Mouse (Mus musculus) stomach, embryonic 15.5 days (tissue): Measurements from ENCODE around the gene Gm28041. TPM values are rescaled to one million over a fixed set of nuclear protein-coding genes. Genes with fewer than 3 reads are reported as not detected.
"Not testable (repeated sequence)": the region's sequence is repeated elsewhere in the genome, so short reads cannot be mapped to it uniquely, and the experiment has no call there.

Experiments used
- ATAC-seq: fragments of 200-750 bp; cut with Nextera tagmentation; 2 replicates; pipeline ENCODE4 v1.8.0; 2017; ENCODE audit warnings: low read depth, moderate number of reproducible peaks, moderate TSS enrichment; ENCODE audit not compliant: insufficient read depth, low FRiP score
- H3K27ac ChIP-seq: fragments of 300-500 bp; sonication (generic); 2 replicates; pipeline ENCODE4 v1.5.1; 2015; ENCODE audit warnings: mild to moderate bottlenecking, inconsistent platforms
- H3K27me3 ChIP-seq: fragments of 300-500 bp; sonication (generic); replicated peaks from 2 replicates; pipeline ENCODE4 v1.6.1; 2015; ENCODE audit warnings: inconsistent platforms
- H3K36me3 ChIP-seq: fragments of 300-500 bp; sonication (generic); 2 replicates; pipeline ENCODE4 v1.6.1; 2015; ENCODE audit warnings: inconsistent platforms
- H3K4me1 ChIP-seq: fragments of 300-500 bp; sonication (generic); 2 replicates; pipeline ENCODE4 v1.6.1; 2015; ENCODE audit warnings: inconsistent platforms
- H3K4me2 ChIP-seq: fragments of 300-500 bp; sonication (generic); 2 replicates; pipeline ENCODE4 v1.6.1; 2015; ENCODE audit warnings: mild to moderate bottlenecking, inconsistent platforms
- H3K4me3 ChIP-seq: fragments of 300-500 bp; sonication (generic); replicated peaks from 2 replicates; pipeline ENCODE4 v1.5.1; 2015; ENCODE audit warnings: inconsistent platforms
- H3K9ac ChIP-seq: fragments of 300-500 bp; sonication (generic); 2 replicates; pipeline ENCODE4 v1.6.1; 2015; ENCODE audit warnings: inconsistent platforms
- H3K9me3 ChIP-seq: fragments of 300-500 bp; sonication (generic); 2 replicates; pipeline ENCODE4 v1.6.1; 2016; ENCODE audit warnings: inconsistent platforms
- WGBS: fragments of 180-500 bp; shearing (Covaris S2); methylation state at CpG from one replicate; pipeline ENCODE4 v1.1.7; 2015; 5-methylcytosine and 5-hydroxymethylcytosine counted together
- polyA plus RNA-seq: library from polyadenylated mRNA; unstranded; fragments of >200 nt; fragmentation: Nextera tagmentation; extraction: Ambion mirVana; gene quantifications from 2 replicates; pipeline ENCODE4 v1.2.1, GENCODE M21; 2015

Gene Gm28041
- polyA plus RNA-seq, result 0.21 and 0.44 TPM in 2 replicates

DNA sequence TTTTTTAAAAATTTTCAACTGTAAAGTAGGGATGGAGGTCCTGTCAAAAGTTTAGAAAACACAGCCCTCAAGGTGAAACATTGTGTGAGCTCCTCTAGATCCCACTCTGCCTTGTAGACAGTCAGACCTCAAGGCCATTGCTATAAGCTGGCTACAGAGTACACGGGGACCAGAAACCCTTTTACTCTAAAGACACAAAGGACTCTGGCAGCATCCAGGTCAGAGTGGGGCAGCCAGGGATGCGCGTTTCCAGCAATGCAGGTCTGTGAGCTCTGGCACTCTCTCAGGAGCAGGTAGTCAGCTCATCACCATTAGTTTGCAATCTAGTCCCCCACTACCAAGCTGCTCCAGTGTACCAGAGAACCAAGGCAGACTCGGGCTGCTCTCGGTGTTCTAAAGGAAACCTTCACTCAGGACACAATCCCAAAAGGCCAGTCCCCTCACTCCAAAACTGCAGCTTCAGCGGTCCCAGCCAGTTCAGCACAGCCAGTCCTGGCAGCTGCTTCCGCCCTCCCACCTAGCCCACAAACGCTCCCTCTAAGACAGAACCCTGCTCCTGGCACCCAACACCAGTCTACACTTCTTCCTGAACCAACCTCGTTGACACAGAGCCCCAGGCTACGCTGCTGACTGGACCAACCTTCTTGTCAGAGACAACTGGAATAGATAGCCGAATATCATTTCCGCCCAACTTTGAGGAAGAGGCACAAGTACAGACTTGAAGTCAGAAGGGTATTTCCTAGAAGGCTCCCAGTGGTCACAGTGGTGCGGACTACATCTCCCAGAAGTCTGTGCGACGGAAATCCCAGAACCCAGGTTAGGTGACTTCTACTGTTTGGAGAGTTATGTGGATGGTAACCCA is at the start of gene Gm28041, which contains the start of gene Zfp456:
TSS of gene Gm28041 (minus strand) at position 684 of the 862 bp plus-strand sequence.
TSS of gene Zfp456 (minus strand) at position 761 of the 862 bp plus-strand sequence.
- Histone ChIP-seq H3K4me3 (peak within 1 kb of the TSS; percentile 54), H3K4me2 (peak within 1 kb of the TSS; percentile 58)
- H3K9ac ChIP-seq, H3K4me1 ChIP-seq, H3K9me3 ChIP-seq, H3K27ac ChIP-seq, H3K27me3 ChIP-seq, H3K36me3 ChIP-seq: not testable (repeated sequence)
- ATAC-seq, result peak; percentile 92
- 12% methylated on average over 13 of the region's 15 CpGs for WGBS

DNA sequence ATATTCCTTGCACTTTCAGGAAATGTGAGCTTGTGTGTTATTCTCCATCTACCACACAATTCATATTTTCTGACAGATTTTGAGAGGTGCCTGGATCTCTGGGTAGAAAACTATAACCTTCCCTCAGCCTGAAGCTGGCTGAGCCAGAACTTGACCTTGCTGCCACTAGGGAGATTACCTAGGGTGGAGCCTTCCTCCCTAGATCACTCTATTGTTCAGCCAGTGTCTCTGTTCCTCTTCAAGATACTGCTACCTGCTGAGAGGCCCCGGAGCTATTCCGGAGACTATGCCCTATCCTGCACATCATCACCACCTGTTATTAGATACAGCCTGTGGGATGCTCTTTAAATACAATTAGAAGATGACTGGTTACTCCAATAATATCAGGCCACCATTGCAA is 47.0 kb upstream of the Gm28041 start:
- H3K27me3 ChIP-seq, H3K4me3 ChIP-seq, H3K4me1 ChIP-seq, H3K9ac ChIP-seq, H3K9me3 ChIP-seq, H3K27ac ChIP-seq, H3K4me2 ChIP-seq, ATAC-seq, H3K36me3 ChIP-seq: not testable (repeated sequence)
- 74% methylated on average over 2 of the region's 2 CpGs for WGBS

DNA sequence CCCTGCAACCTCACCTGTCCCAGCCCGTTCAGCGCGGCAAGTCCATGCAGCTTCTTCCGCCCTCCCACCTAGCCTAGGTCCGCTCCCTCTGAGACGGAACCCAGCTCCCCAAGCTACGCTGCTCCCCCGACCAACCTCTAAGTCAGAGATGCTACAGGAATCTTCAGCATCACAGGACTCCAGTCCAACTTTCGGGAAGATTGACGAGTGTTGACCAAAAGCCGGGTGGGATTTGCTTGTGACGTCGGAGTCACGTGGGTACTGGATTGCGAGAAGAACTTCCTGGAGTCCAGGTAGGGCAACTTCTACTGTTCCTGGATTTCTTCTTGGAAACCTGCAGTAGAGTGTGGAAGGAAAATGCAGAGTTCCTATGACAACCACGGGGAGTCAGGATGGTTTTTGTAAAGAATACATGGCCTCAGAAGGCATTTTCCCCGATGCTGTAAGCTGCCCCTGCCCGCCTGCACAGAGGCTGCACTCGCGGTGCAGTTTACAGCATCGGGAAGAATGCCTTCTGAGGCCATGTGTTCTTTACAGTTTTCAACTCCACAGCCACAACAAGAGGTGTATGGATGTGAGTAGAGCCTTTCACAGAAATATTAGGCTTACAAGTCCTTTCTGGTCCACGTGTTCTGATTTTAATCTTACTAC is 45.8 kb upstream of the Gm28041 start, which contains the start of gene Zfp459:
TSS of gene Zfp459 (minus strand) at position 212 of the 651 bp plus-strand sequence.
- H3K4me1 ChIP-seq, result no peaks in the 10 kb centered on the region
- H3K4me3 ChIP-seq, result peak within 1 kb of the TSS; percentile 61
- H3K9ac ChIP-seq, result peak within 1 kb of the TSS; percentile 32; the same call in 1 of the 2 replicates
- no peaks in the 10 kb centered on the region for H3K9me3 ChIP-seq
- no peak within 1 kb of the TSS; the same call in 1 of the 2 replicates for H3K27ac ChIP-seq
- H3K27me3 ChIP-seq, result no peaks in the 10 kb centered on the region
- no peaks in the 10 kb centered on the region for H3K36me3 ChIP-seq
- 1% methylated on average over 22 of the region's 22 CpGs for WGBS
- peak within 1 kb of the TSS; percentile 83 for H3K4me2 ChIP-seq
- peak; percentile 81 for ATAC-seq

DNA sequence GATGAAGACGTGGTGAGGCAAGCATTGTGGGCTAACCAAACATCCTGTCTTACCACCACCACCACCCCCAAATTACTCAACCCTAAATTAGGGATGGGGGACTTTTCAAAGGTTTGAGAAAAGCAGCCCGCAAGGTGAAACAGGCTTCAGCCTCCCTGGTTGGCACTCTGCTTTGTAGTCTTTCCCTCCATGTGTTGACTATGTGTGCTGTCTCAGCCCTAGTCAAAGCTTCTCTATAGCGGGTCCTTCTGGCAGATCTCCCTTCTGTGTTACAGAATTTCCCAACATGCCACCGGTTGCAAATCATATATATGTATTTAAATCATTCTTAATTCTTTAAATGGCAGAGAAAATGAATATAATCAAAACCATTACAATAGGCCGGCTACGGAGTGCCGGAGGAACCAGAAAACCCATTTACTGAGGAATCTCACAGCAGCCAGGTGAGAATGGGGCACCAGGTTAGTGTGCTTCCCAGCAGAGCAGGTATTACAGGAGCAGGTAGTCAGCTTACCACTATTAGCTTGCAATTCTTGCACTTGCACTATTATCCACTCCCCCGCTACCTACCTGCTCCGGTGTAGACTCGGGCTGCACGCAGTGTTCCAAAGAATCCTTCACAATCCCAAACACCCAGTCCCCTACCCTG is 45.1 kb upstream of the Gm28041 start:
- WGBS, result 31% methylated on average over 11 of the region's 11 CpGs
- H3K4me3 ChIP-seq, result peak overlapping the region; percentile 61
- no peaks in the 10 kb centered on the region for H3K36me3 ChIP-seq
- H3K27ac ChIP-seq, result no peak overlapping the region; the same call in 1 of the 2 replicates
- peak overlapping the region; percentile 83 for H3K4me2 ChIP-seq
- H3K27me3 ChIP-seq, result no peaks in the 10 kb centered on the region
- H3K4me1 ChIP-seq, result no peaks in the 10 kb centered on the region
- peak; percentile 58; the same call in 1 of the 2 replicates for ATAC-seq
- H3K9ac ChIP-seq, result peak overlapping the region; percentile 32; the same call in 1 of the 2 replicates
- no peaks in the 10 kb centered on the region for H3K9me3 ChIP-seq

DNA sequence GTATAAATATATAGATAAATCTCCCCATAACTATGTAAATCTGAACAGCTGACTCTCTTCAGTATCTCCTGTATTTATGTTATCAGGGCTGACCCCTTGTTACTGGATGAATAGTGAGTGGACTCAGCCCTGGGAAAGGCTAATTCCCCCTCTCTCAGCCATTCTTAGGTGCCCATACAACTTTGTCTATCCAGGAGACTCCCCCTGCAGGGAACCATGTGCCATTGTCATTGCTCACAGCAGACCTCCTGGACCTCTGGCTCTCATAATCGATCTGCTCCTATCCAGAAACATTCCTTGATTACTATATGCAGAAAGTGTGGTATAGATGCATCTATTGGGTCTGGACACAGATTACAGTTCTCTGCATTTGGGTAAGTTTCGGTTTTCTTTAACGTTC is 41.3 kb upstream of the Gm28041 start:
- H3K4me1 ChIP-seq, result no peaks in the 10 kb centered on the region
- 84% methylated on average over 3 of the region's 3 CpGs for WGBS
- H3K9ac ChIP-seq, result no peak overlapping the region

DNA sequence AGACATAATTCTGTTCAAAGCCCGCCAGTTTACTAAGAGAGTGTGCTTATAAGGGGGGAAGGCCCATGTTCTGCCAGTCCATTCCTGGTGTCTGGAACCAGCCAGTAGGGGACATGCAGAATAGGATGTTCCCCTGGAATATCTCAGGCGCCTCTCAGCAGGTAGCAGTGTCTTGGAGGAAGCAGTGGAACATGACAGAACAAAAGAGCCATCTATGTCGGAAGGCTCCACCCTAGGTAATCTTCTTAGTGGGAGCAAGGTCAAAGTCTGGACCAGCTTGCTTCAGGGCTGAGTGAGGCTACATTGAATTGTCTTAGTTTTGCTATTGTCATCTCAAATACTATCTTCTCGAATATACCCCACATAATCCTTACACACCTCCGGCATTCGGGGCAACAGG is 40.2 kb upstream of the Gm28041 start:
- no peak overlapping the region for H3K4me2 ChIP-seq
- no peaks in the 10 kb centered on the region for H3K9me3 ChIP-seq
- no peak for ATAC-seq
- H3K4me3 ChIP-seq, result no peak overlapping the region
- WGBS, result 80% methylated on average over 6 of the region's 6 CpGs
- no peaks in the 10 kb centered on the region for H3K27me3 ChIP-seq
- no peaks in the 10 kb centered on the region for H3K36me3 ChIP-seq
- no peak overlapping the region for H3K27ac ChIP-seq
- H3K4me1 ChIP-seq, result no peaks in the 10 kb centered on the region
- H3K9ac ChIP-seq, result no peak overlapping the region

More for the DNA sequence above, 41.3 kb upstream of the Gm28041 start:
- no peak overlapping the region for H3K4me3 ChIP-seq
- H3K36me3 ChIP-seq, result no peaks in the 10 kb centered on the region
- H3K9me3 ChIP-seq, result no peaks in the 10 kb centered on the region
- no peak for ATAC-seq
- H3K4me2 ChIP-seq, result no peak overlapping the region
- no peaks in the 10 kb centered on the region for H3K27me3 ChIP-seq
- H3K27ac ChIP-seq, result no peak overlapping the region

DNA sequence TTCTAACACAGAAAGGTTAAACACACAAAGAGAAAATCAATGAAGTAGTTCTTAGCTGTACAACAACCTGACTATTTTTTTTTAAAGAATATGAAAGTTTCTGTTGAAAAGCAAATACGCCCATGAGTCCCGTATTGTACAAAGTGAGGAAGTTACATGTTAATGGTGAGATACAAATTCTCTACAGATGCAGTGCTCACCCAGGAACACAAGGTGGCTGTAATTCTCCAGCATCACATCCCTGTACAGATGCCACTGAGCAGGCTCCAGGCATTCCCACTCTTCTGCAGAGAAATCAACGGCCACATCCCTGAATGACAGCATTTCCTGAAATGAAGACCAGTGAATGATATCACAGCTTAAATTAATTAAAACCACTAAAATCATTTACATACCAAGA is 38.1 kb upstream of the Gm28041 start:
- not testable (repeated sequence) for ATAC-seq, H3K27ac ChIP-seq

DNA sequence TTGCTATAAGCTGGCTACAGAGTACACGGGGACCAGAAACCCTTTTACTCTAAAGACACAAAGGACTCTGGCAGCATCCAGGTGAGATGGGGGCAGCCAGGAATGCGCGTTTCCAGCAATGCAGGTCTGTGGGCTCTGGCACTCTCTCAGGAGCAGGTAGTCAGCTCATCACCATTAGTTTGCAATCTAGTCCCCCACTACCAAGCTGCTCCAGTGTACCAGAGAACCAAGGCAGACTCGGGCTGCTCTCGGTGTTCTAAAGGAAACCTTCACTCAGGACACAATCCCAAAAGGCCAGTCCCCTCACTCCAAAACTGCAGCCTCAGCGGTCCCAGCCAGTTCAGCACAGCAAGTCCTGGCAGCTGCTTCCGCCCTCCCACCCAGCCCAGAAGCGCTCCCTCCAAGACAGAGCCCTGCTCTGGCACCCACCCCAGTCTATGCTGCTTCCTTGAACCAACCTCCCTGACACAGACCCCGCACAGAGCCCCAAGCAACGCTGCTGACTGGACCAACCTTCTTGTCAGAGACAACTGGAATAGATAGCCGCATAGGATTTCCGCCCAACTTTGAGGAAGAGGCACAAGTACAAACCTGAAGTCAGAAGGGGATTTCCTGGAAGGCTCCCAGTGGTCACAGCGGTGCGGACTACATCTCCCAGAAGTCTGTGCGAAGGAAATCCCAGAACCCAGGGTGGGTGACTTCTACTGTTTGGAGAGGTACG is 23.8 kb upstream of the Gm28041 start, which contains the start of gene Zfp429:
TSS of gene Zfp429 (minus strand) at position 637 of the 721 bp plus-strand sequence.
- peak within 1 kb of the TSS; percentile 53 for H3K4me2 ChIP-seq
- H3K27me3 ChIP-seq, H3K4me1 ChIP-seq, H3K9me3 ChIP-seq, H3K36me3 ChIP-seq: not testable (repeated sequence)
- ATAC-seq, result peak; percentile 92
- 0 out of 2 replicates have a peak within 1 kb of the TSS, but pooled peaks have one; percentile 9 for H3K9ac ChIP-seq
- peak within 1 kb of the TSS; percentile 65 for H3K4me3 ChIP-seq
- WGBS, result 3% methylated on average over 16 of the region's 16 CpGs
- peak within 1 kb of the TSS; percentile 48; the same call in 1 of the 2 replicates for H3K27ac ChIP-seq

More for the DNA sequence above, 38.1 kb upstream of the Gm28041 start:
- H3K4me3 ChIP-seq, H3K4me1 ChIP-seq, H3K9ac ChIP-seq, H3K4me2 ChIP-seq, H3K27me3 ChIP-seq, H3K9me3 ChIP-seq, H3K36me3 ChIP-seq: not testable (repeated sequence)
- 63% methylated on average over 3 of the region's 3 CpGs for WGBS

DNA sequence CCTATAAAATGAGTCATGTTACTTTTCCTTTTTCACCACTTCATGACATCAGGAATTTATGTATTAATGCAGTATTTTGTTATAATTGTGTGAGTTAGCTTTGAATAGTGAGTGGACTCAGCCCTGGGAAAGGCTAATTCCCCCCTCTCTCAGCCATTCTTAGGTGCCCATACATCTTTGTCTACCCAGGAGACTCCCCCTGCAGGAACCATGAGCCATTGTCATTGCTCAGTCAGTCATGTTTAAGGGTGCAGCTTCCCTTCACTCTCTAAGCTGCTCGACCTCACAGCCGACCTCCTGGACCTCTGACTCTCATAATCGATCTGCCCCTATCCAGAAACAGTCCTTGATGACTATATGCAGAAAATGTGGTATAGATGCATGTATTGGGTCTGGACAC is 722 bp upstream of the Gm28041 start:
- not testable (repeated sequence) for H3K36me3 ChIP-seq, H3K27me3 ChIP-seq, H3K9me3 ChIP-seq, H3K4me1 ChIP-seq, H3K27ac ChIP-seq, H3K4me3 ChIP-seq, H3K4me2 ChIP-seq, H3K9ac ChIP-seq, ATAC-seq
- 78% methylated on average over 3 of the region's 3 CpGs for WGBS

DNA sequence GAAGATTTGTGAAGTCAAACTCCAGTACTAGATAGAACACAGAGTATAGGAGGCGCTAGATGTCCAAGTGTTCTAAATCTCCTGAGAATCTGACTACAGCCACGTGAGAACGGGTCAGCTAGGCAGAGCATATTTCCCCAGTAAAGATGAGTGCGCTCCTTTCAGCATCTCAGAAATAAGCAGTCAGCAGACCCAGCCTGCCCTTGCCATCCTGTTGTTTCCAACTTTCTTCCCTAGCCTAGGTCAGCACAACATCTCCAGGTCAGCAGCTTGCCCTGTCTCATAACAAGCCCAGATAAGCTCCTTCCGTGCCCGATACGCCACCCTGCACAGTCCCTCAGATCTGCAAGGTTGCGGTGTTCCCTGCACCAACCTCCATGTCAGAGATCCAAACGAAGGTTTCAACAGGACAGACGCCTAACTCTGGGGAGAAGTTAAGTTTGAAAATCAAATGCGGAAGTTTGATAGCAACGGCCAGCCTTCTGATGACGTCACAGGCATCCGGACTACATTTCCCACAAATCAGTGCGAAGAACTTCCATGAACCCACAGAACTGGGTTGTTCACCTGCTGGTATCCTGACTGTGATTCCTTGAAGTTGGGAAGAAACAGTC is 15.3 kb downstream of the Gm28041 start, which contains the start of the genes Gm28044 and Zfp953:
TSS of gene Gm28044 (minus strand) at position 406 of the 614 bp plus-strand sequence.
TSS of gene Zfp953 (minus strand) at position 475 of the 614 bp plus-strand sequence.
- Histone ChIP-seq H3K4me3 (peak within 1 kb of the TSS; percentile 79), H3K4me2 (peak within 1 kb of the TSS; percentile 60), H3K27ac (peak within 1 kb of the TSS; percentile 71), H3K27me3 (no peaks in the 10 kb centered on the region), H3K4me1 (no peaks in the 10 kb centered on the region), H3K9ac (peak within 1 kb of the TSS; percentile 73), H3K36me3 (no peaks in the 10 kb centered on the region), H3K9me3 (no peaks in the 10 kb centered on the region)
- ATAC-seq, result peak; percentile 87
- WGBS, result under 1% methylated on average over 15 of the region's 15 CpGs

DNA sequence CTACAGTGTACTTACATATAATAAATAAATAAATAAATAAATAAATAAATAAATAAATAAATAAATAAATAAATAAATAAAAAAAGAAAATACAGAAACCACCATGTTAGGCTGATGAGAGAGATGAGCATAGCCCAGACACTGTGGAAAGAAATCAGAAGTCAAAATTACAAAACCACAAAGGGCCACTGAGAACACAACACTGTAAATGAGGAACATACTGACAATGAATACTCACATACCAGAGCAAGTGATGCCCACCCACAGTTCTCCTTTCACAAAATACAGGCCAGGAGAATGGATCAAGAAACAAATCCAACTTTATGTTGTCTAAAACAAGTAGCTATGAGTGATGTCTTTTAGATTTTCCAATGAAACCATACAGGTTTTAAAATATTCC is 23.7 kb downstream of the Gm28041 start:
- Histone ChIP-seq H3K9ac (no peak overlapping the region), H3K27ac (no peak overlapping the region), H3K4me2 (no peak overlapping the region), H3K4me1 (no peaks in the 10 kb centered on the region), H3K36me3 (no peaks in the 10 kb centered on the region), H3K9me3 (no peaks in the 10 kb centered on the region), H3K27me3 (no peaks in the 10 kb centered on the region), H3K4me3 (no peak overlapping the region)
- no peak for ATAC-seq
